Mouse (Mus musculus) urinary bladder, adult 18-20 months (tissue): ENCODE measurements at regions not wholly inside any gene's neighbourhood (a gene's known extent, or its start where the extent isn't known, plus 50 kb on each side); places are given as distances from the start of the nearest gene placed in this dataset.

Experiments used
- DNase-seq, 2 experiments: peaks; one replicate each; pipeline ENCODE4 v3.0.0; 2022; ENCODE audit warnings: low spot score in 2 of 2, mixed read lengths in 2 of 2

DNA sequence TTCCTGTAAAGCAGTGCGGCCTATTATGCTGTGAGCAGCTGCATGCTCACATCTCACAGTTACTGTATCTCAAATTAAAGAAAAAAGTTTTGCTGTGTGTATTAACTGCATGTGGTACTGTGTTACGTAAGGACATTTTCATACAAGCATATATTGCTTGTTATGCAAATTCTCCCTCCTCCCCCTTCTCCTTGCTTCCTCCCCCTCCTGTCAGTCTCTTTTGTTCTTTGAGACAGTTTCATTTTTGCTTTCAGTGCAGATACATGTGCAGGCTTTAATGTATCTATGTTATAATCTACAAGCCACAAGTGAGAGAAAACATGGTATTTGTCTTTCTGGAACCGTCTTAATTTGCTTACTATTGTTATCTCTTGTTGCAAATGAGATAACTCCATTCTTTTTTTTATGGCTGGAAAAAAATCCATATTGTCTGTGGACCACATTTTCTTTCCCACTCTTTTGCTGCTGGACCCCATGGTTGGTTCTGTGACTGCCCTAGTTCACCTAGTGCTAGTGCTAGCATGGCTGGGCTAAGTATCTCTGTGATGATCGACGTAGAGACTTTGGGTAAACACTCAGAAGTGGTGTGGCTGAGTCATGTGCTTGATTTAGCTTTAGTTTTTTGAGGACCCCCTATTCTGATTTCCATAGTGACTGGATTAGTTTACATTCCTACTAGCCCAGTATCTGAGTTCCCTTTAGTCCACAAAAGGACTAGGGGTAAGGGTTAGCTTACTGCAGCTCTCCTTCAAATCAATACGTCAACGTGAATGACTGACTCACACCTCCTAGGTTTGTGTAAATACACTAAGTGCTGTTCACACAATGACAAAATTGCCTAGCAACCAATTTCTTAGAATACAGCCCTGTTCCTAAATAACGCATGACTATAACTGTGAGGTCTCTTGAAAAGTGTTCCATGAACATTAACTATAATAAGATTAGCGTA, 158.1 kb downstream of the Icos start:
- DNase-seq = no peak

DNA sequence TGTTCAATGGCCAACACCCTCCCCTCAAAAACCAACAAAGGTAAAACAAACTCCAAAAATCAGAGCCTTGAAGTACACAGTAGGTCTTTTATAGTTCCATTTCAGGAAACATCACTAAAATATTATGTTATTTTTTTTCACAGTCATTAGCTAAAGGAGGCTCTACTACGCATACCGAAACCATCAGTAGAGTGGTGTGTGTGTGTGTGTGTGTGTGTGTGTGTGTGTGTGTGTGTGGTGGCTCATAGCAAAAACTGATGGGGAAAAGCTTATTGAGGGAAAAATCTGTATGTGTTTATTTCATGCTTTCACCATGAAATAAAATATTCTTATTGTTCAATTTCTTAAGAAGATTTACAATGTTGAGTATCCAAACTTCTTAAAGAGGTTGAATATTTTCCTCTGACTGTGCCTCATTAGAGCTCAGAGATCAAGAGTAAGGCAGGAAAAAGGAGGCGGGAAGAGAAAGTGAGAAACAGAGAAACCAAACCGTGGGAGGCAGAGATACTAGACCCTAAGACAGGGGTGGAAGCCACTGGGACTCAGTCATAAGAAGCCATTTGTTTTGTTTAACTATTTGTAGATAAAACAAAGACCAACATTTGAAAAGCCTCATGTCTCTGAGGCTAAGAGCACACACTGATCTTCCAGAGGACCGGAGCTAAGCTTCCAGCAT, 159.6 kb downstream of the Icos start:
- DNase-seq = no peak

DNA sequence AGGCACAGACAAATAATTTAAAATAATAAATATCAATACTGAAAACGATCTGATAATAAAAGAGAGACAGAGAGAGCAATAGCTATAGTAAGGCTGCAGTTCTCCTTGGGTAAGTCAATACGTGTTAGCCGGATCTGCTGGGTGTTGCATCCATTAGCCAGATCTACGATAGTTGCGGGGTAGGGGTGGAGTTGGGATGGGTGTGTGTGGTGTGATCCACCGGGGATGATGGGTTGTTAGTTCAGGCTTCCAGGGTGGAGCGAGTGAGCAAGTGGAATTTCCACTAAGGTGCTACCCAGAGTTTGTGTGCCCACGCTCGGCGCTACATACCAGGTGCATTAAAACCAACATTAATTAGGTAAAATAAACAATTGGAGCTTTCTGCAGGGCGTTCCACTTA, 160.2 kb downstream of the Icos start:
- DNase-seq = no peak

DNA sequence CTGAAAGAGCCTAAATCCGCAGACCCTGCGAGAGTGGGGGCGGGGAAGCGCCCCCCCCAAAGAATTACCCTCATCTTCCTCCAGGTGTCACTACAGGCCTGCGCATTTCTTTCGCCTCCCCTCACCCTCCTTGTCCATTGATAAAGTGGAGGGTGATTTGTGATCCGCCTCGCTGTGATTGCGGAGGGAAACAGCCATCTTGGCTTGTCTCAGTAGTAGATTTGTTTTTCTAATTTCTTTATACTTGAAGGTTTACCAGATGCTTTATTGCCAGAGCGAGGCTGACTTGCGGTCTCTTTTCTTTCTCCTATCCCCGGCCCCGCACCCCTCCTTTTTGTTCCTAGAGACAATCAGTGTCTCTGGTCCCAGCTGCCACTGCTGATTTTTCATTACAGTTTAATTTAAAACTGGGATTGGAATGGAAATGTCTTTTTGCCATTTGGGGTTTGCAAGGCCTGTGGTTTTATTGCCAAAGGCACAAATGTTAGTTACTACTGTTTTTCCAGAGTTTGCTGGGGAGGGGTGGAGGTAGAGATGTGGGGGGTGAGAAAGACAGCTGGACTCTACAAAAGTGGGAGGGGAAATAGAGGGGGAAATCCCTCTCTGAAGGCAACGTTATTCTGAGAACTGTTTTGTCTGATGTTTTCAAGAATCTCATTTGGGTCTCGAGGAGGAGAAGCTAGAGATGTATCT, 161.7 kb downstream of the Icos start:
- peak in 1 of 2 experiments; percentile 7 for DNase-seq

DNA sequence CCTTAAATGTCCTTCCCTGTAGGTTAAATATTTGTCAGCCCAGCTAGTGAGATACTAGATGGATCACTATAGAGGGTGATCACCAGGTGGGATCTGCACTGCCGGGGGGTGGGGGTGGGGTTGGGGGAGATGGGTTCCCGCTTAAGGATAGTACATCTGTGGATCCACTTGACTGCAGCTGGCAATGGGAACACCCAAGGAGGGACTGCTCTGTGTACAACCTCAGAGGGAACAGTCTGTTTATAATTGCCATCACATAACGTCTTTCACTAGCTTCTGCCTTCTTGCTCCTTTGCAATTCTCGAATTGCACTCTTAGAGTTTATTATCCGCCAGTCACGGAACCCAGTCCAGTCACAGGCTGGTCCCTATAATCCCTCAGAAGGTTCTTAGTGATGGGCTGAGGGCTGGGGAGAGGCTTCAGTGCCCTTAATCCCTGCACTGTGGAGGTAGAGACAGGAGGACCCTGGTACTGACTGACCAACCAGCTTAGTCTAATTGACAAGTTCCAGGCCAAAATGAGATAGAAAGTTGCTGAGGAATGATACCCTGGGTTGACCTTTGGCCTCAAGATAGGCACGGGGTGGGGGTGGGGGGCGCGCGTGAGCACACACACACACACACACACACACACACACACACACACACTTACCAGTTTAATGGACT, 162.4 kb downstream of the Icos start:
- no peak for DNase-seq

DNA sequence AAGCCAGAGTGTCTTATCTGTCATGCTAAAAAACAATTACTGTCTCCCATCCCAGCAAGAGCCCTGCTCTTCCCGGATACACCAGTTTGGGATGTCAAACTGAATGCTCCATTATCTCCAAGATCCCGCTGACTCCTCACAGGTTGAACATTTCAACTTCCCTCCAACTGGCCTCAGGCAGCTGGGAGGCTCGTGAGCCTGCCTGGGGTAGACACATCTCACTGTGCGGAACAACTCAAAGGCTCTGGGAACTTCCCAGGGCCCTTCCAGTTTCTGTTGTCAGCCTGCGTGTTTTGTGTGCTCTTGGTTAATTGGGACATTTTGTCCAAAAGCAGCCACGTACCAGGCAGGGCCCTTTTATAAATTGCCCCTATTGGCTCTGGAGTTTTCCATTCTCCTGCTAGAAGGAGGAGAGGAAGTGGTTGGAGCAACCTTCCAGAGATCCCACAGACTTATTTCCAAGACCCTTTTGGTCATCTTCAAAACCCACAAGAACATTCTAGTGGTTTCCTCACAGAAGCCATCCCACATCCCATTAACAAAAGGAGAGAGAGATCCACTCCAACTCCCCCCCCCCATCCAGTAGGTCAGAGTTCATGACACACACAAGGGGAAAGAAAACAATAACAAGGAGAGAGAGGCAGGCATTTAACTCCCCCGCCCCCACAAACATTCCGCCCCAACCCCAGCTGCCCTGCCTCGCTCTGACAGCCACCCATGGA, 163.3 kb downstream of the Icos start:
- no peak for DNase-seq

DNA sequence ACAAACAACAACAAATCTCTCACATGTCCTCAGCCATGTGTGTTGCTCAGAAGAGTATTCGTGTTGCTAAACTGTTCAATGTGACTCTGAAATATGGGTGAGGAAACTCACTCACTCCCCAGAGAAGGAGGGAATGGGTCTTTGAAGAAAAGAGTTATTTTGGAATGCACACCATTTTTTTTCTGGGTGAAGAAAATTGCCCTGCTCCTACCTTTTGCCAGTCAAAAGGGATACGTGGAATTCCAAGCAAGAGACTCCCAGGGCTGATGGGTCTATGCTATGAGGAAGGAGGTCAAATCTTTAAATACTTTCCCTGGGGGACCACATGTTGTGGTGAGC, 163.8 kb downstream of the Icos start:
- DNase-seq = no peak

DNA sequence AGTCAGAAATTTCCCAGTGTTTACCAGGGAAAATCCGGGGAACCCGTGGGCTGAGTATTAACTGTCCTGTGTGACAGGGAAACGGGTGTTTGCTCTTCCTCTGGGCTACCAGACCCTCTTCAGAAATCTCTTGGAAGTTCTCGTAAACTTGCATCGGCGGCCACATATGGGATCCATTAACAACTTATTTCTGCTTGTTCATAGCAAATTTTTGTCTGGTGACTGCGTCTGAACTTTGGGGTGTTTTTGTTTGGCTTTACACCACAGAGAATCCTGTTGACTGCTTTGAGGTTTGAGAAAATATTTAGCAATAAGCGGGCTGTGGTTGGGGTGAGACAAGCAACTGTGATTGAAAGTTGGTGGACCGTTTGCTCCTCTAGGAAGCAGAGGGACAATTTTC, 164.2 kb downstream of the Icos start:
- no peak for DNase-seq

DNA sequence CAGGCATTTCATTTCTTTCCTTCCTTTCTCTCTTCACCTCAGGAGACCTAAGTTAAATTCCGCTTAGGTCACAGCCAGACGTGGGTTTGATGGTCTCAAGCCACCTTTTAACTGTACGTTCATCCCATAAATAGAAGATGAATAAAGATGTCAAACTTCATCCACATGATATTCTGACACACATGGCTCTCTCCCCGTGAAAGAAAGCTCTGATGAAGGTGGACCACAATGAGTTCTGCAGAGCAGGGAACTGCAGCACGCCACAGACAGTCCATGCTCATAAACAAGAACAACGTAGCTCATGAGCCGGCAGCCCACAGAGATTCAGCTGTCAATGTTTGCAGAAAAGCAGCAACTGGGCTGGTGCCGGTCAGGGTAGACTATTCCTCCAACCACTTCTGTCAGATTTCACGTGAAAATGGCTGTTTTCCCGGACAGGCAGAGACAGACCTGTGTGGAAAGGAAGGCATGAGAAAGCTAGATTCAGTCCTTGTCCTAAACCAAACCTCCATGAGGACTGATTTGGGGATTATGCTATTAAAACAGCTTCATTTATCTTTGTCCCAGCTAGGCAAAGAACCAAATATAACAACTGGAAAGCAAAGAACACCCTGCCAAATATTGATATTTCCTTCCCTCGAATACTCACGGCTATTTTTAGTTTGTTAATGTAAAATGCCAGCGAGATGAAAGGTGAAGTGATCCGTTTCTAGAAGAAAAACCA, 165.5 kb downstream of the Icos start:
- DNase-seq = no peak

DNA sequence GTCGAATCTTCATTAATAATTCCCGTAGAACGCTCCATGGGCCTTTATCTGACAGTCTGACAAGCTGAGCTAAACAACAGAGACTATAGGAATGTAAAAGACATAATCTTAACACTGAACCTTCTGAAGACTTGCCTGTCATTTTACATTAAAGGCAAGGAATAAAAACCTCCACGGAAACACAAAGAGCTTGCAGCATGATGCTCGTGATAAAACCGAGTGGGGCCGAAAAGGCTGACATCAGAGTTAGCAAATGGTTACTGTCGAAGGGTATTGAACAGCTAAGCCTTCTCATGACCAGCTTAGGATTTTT, 166.0 kb downstream of the Icos start:
- no peak for DNase-seq

DNA sequence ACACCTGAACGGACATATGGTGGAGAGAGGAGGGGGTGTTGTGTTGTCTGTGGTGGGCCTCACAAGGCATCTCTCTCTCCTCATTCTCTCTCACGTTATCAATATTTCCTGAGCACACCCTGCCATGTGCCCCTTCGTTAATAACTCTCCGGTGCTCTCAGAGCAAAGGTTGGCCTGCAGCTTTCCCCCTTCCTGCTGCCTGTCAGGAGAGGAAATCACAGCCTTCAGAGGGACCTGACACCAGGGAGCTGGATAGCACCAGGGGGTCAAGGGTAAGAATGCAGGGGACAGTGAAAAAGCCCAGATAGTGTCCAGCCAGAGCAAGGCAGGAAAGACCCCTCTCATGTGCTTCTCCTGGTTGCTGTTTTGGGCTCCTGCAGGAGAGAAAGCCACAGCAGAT, 167.3 kb downstream of the Icos start:
- no peak for DNase-seq

DNA sequence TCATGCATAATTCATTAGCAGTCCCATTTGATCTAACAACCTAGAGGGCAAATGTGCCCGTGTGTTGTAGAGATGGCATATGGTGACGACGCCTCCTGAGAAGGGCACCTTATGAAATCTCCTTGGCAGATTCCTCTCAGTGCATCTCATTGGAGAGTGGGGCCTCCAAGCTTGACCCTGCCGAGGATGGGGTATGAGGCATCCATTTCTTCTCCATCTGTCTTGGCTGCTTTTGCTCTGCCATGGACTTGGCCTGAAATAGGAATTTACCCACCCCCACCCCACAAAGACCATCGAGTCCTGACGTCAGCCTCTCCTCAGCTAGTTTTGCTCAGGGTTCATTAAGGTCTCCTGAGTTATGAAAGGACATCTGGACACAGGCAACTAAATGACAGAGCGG, 167.8 kb downstream of the Icos start:
- DNase-seq = no peak

DNA sequence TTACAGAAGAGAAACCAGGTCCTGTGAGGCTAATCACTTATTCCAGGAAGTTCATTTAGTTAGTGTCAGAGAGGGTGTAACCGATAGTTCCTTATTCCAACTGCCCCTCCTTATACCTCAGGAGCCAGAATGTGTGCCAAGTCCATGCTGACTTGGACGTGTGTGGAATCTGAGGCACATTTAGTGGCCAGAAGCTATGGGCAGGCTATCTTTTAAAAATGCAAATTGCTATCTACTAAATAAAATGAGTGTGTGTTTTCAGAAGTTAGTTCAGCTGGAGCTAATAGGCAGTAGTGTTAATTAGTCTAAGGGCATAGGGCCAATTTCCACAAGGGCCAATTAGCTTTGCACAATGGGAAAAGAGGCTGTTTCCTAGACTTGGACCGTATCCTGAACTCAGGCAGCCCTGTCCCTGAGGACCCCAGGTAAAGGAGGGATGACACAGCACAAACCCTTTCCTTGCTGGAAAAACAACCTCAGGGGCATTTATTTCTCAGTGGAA, 168.5 kb downstream of the Icos start:
- no peak for DNase-seq

DNA sequence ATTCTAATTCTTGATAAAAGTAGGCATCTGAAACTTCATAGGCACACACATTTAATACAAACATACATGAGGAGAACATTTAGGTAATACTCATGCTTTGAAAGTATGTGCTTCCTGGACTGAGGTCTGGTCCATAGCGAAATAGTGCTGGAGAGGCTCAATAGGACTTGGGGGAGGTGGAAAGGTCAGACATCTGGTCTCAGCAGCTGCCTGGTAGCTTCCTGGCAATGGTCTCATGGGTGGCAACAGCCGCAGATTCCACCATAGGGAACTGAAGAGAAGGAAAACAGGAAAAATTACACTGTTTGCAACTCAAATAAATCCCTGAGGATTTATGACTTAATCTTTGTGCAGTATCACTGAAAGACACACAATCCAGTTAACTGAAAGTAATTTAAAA, 174.0 kb downstream of the Icos start:
- no peak for DNase-seq

DNA sequence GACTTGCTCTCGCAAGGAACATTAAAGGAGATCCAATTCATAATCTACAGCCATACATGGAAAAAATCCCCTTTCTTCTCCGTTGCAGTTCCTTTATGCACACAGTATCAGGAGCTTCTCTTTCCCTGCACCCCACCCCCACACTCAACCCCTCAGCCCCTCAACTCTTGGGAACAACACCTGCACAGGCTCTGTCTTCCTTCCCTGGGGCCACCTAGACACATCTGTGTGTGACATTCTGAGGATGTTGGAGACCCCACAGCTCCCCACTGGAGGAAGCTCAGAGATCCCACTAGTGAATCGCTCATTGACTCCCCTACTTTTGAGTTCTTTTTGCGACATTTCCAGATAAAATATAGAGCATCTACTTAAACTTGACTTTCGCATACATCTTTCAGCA, 174.4 kb downstream of the Icos start:
- DNase-seq = no peak

DNA sequence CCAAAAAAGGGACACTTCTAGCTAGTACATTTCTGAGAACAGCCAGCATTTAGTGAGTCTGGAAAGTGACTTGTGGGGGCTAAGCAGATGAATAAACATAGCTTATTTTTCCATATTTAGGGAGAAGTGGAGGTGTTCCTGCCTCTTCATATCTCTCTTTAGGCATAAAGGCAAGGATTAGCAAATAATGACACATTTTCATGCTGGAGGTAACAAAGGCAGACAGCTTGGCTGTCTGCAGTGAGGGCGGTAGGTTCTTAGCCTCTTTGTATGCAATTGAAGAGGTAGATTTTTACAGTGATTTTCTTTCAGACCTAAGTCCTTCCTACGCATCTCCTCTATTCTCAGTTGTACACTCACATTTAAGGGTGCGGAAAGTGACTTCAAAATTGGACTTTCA, 176.5 kb downstream of the Icos start:
- no peak for DNase-seq

DNA sequence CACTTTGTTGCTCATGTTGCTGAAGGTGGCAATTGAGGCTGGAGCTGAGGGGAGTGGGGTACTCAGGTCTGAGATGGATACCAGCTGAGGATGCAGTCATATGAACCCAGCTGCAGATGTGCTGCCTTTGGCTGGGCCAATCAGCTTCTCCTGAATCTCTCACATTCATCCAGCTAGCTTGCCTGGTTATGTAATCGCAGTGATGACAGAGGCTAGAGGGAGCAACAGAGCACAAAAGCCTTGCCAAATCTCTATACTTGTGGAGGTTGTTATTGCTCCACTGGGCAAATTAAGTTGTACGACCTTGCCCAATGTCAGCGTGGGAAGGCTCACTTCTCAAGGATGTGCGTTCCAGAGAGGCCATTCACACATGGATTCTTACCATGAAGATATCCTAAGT, 179.5 kb downstream of the Icos start:
- no peak for DNase-seq

DNA sequence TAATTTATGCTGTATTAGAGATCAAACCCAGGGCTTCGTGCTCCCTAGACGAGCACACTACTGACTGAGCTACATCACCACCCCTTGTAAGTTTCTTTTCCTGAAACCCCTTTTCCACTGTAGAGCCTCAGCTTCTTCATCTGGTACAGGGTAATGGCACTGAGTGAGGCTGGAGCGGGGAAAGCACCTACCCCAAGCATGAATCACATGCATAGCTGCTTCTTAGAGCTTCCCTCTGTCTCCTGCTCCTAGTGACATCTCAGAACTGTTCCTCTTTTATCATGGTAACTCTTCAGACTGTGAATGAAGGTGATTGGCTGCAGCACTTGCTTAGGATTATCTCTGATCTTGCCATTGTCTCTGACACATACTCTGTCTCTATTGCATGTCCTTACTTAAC, 182.8 kb downstream of the Icos start:
- no peak for DNase-seq

DNA sequence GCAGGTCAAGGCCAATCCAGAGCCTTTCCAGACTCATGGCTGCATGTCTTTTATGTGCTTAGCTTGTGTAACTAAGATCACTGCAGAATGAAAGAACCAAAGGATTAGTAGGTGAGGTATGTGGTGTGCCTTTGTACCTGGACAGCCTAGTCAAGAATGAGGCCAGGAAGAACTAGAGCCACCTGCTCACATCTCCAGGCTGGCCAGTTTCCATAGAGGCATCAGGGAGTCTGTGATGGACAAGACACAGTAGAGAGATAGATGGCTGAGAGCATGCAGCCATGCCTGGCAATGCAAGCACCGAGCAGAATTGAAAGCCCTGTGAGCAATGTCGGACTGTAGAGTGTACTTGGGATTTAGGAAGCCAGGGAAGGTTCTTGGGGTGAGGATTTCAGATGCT, 186.5 kb downstream of the Icos start:
- DNase-seq = no peak

DNA sequence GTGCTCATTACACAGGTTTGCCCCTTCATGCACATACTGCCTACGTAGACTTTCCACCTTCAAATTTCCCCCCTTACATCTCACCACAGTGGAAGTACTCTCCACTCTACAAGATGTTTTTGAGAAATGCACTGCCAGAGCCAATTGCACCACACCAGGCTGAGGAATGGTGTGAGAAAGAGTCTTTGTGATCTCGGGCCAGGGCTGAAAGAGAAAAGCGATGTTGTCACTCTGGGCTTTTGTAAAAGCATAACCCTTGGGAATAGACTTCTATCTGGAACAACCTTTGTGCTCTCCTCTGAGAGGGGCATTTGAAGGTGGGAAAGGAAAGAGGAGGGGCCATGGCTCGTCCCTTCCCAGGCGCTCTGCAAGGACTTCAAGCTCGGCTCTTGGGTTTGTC, 194.2 kb downstream of the Icos start:
- DNase-seq = no peak

DNA sequence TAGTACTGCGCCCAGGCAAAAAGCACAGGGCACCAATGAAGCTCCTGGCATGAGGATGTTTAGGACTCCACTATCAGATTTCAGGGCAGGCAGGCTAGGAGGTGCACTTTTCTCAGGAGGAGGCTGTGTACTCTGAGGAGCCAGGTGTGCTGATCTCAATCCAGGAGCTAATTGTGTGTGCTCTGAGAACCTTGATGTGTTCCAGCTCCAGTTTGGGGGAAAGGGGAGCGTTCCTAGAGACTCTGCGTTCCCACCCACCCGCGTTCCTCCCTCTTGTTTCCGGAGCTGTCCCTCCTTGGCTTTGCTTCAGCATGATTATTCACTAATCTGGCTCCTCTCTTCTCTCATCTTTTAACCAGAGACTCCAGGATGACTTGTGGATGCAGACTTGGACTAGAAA, 195.2 kb downstream of the Icos start:
- DNase-seq = no peak
